Mouse (Mus musculus) gastrocnemius, postnatal 25 days (tissue): ENCODE data around the gene Cdkal1. TPM values are rescaled to one million over a fixed set of nuclear protein-coding genes. Genes with fewer than 3 reads are reported as not detected.
A peak's percentile ranks its signal among the peaks of the same experiment; 100 is the strongest.

Source experiments
- DNase-seq: peaks from one replicate; pipeline ENCODE4 v3.0.0; 2022
- total RNA-seq, 2 experiments: library from RNA; stranded (reverse); gene quantifications; 1 replicate in 1 of 2; 2 replicates in 1 of 2; pipeline ENCODE4 v1.2.3; 2021

Cdkal1 gene
- total RNA-seq, 2 experiments from 2014 or later = 28.0 to 32.6 TPM

- peak; percentile 57 for DNase-seq
Measured at GRCm38 (mm10) chr13:29627438-29628124, 227.9 kb downstream of the Cdkal1 start.

- DNase-seq = no peak
Measured at GRCm38 (mm10) chr13:29624929-29625328, 230.5 kb downstream of the Cdkal1 start.

GRCm38 (mm10) chr13:29623636-29624239 is 231.7 kb downstream of the Cdkal1 start:
- DNase-seq = no peak

GRCm38 (mm10) chr13:29621881-29622280 is 233.6 kb downstream of the Cdkal1 start:
- no peak for DNase-seq

GRCm38 (mm10) chr13:29621363-29621762 is 234.1 kb downstream of the Cdkal1 start:
- DNase-seq = no peak

- DNase-seq = no peak
Measured at GRCm38 (mm10) chr13:29620826-29621225, 234.6 kb downstream of the Cdkal1 start.

GRCm38 (mm10) chr13:29616654-29617171 is 238.8 kb downstream of the Cdkal1 start:
- no peak for DNase-seq

- no peak for DNase-seq
Measured at GRCm38 (mm10) chr13:29615987-29616386, 239.5 kb downstream of the Cdkal1 start.

GRCm38 (mm10) chr13:29615081-29615480 is 240.4 kb downstream of the Cdkal1 start:
- DNase-seq = no peak

- no peak for DNase-seq
Measured at GRCm38 (mm10) chr13:29610051-29610931, 245.2 kb downstream of the Cdkal1 start.

GRCm38 (mm10) chr13:29609441-29609840 is 246.0 kb downstream of the Cdkal1 start:
- no peak for DNase-seq

- DNase-seq = peak; percentile 48
Measured at GRCm38 (mm10) chr13:29604241-29604640, 251.2 kb downstream of the Cdkal1 start.

GRCm38 (mm10) chr13:29603597-29603996 is 251.9 kb downstream of the Cdkal1 start:
- DNase-seq = no peak

- DNase-seq = no peak
Measured at GRCm38 (mm10) chr13:29601033-29601432, 254.4 kb downstream of the Cdkal1 start.

GRCm38 (mm10) chr13:29599646-29600045 is 255.8 kb downstream of the Cdkal1 start:
- no peak for DNase-seq

- DNase-seq = no peak
Measured at GRCm38 (mm10) chr13:29596735-29597134, 258.7 kb downstream of the Cdkal1 start.

GRCm38 (mm10) chr13:29593096-29593495 is 262.4 kb downstream of the Cdkal1 start:
- no peak for DNase-seq

GRCm38 (mm10) chr13:29590685-29591084 is 264.8 kb downstream of the Cdkal1 start:
- DNase-seq = no peak

- no peak for DNase-seq
Measured at GRCm38 (mm10) chr13:29590164-29590563, 265.3 kb downstream of the Cdkal1 start.

GRCm38 (mm10) chr13:29588693-29589092 is 266.8 kb downstream of the Cdkal1 start:
- DNase-seq = no peak

- DNase-seq = no peak
Measured at GRCm38 (mm10) chr13:29581762-29582700, 273.4 kb downstream of the Cdkal1 start.

GRCm38 (mm10) chr13:29580780-29581179 is 274.7 kb downstream of the Cdkal1 start:
- DNase-seq = no peak
